Mouse (Mus musculus) liver, embryonic 16.5 days (tissue): ENCODE data around the gene Ddx49. TPM values are rescaled to one million over a fixed set of nuclear protein-coding genes. Genes with fewer than 3 reads are reported as not detected.

Experiments
- ATAC-seq: fragments of 200-750 bp; cut with Nextera tagmentation; 2 replicates; pipeline ENCODE4 v1.8.0; 2017; ENCODE audit warnings: low read depth, mild to moderate bottlenecking, moderate number of reproducible peaks, moderate library complexity
- H3K27ac ChIP-seq: fragments of 300-500 bp; sonication (generic); 2 replicates; pipeline ENCODE4 v1.5.1; 2014; ENCODE audit warnings: mild to moderate bottlenecking, low read length
- H3K27me3 ChIP-seq: fragments of 300-500 bp; sonication (generic); 2 replicates; pipeline ENCODE4 v1.6.1; 2014; ENCODE audit warnings: low read depth, low read length, mixed read lengths; ENCODE audit not compliant: control insufficient read depth, insufficient read depth
- H3K36me3 ChIP-seq: fragments of 300-500 bp; sonication (generic); 2 replicates; pipeline ENCODE4 v1.6.1; 2014; ENCODE audit warnings: mild to moderate bottlenecking; ENCODE audit not compliant: control insufficient read depth, insufficient read depth
- H3K4me1 ChIP-seq: fragments of 300-500 bp; sonication (generic); 2 replicates; pipeline ENCODE4 v1.6.1; 2014; ENCODE audit warnings: low read depth, low read length, mixed read lengths; ENCODE audit not compliant: control insufficient read depth
- H3K4me2 ChIP-seq: fragments of 300-500 bp; sonication (generic); 2 replicates; pipeline ENCODE4 v1.6.1; 2014; ENCODE audit warnings: low read depth, low read length, mixed read lengths
- H3K4me3 ChIP-seq: fragments of 300-500 bp; sonication (generic); 2 replicates; pipeline ENCODE4 v1.5.1; 2014; ENCODE audit warnings: low read depth, mild to moderate bottlenecking, low read length
- H3K9ac ChIP-seq: fragments of 300-500 bp; sonication (generic); 2 replicates; pipeline ENCODE4 v1.6.1; 2014; ENCODE audit warnings: low read depth, low read length
- H3K9me3 ChIP-seq: fragments of 300-500 bp; sonication (generic); replicated peaks from 2 replicates; pipeline ENCODE4 v1.6.1; 2016; ENCODE audit warnings: low read length; ENCODE audit not compliant: control insufficient read depth
- WGBS: fragments of 180-500 bp; shearing (Covaris S2); extraction: QIAGEN DNeasy Blood & Tissue Kit; methylation state at CpG from one replicate; pipeline ENCODE4 v1.1.7; 2014; ENCODE audit not compliant: insufficient replicate concordance; 5-methylcytosine and 5-hydroxymethylcytosine counted together
- polyA plus RNA-seq: library from polyadenylated mRNA; unstranded; fragments of >200 nt; fragmentation: Nextera tagmentation; extraction: Ambion mirVana; gene quantifications from 2 replicates; pipeline ENCODE4 v1.2.1, GENCODE M21; 2015

Ddx49 gene
- polyA plus RNA-seq, 1 experiment from 2014 or later = 21.1 TPM

- Histone ChIP-seq H3K27ac (peak overlapping the region; percentile 47), H3K4me1 (peaks cover 24% of the 10 kb centered on the region), H3K9me3 (no peaks in the 10 kb centered on the region), H3K27me3 (no peaks in the 10 kb centered on the region), H3K36me3 (peaks cover 26% of the 10 kb centered on the region), H3K9ac (no peak overlapping the region), H3K4me2 (no peak overlapping the region), H3K4me3 (no peak overlapping the region)
- ATAC-seq = peak; percentile 61
- 41% methylated on average over 5 of the region's 5 CpGs for WGBS
Observed at GRCm38 (mm10) chr8:70258600-70258999, 43.7 kb downstream of the Ddx49 start.

DNA sequence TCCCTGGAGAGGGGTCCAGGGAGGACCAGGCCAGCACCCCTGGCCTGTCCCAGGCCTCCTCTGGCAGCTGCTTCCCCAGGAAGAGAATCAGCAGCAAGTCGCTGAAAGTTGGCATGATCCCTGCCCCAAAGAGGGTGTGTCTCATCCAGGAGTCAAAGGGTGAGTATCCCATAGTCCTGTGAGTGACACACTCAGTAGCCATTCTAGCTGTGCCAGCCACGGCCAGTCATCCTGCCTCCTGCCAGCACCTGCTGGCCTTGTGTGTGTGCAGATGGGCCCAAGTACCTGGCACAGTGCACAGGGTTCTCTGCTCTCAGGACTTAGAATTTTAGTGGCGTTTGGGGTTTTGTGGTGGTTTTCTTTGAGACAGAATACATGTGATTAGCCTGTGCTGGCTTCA lies 44.8 kb downstream of the Ddx49 start:
- Histone ChIP-seq H3K27ac (no peak overlapping the region), H3K4me1 (peaks cover 24% of the 10 kb centered on the region), H3K9me3 (no peaks in the 10 kb centered on the region), H3K9ac (no peak overlapping the region), H3K36me3 (peaks cover 27% of the 10 kb centered on the region), H3K4me2 (no peak overlapping the region), H3K27me3 (no peaks in the 10 kb centered on the region), H3K4me3 (no peak overlapping the region)
- 77% methylated on average over 3 of the region's 3 CpGs for WGBS
- no peak for ATAC-seq

GRCm38 (mm10) chr8:70254628-70255027 lies 47.7 kb downstream of the Ddx49 start:
- ATAC-seq = no peak
- H3K9ac ChIP-seq = no peak overlapping the region
- no peak overlapping the region for H3K4me3 ChIP-seq
- H3K9me3 ChIP-seq = no peaks in the 10 kb centered on the region
- no peaks in the 10 kb centered on the region for H3K27me3 ChIP-seq
- WGBS = 74% methylated on average over 1 of the region's 1 CpGs
- H3K4me2 ChIP-seq = no peak overlapping the region
- no peak overlapping the region for H3K27ac ChIP-seq
- peaks cover 38% of the 10 kb centered on the region for H3K36me3 ChIP-seq
- H3K4me1 ChIP-seq = peaks cover 13% of the 10 kb centered on the region

DNA sequence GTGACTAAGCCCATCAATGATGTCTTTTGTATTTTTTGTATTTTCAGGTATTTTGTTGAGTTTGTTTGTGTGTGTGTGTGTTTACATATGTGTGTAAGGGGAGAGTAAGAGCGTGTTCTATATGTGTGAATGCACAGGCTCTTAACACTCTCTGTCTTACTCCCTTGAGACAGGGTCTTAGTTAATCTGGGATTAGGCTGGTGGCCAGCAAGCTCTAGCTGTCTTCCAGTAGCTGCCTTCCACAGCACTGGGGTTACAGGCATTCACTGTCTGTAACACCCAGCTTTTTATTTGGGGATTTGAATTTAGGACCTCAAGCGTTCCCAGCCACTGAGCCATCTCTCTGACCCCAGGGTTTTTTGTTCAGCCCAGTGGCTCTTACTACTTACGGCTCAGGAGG lies 54.4 kb downstream of the Ddx49 start:
- 82% methylated on average over 3 of the region's 3 CpGs for WGBS

DNA sequence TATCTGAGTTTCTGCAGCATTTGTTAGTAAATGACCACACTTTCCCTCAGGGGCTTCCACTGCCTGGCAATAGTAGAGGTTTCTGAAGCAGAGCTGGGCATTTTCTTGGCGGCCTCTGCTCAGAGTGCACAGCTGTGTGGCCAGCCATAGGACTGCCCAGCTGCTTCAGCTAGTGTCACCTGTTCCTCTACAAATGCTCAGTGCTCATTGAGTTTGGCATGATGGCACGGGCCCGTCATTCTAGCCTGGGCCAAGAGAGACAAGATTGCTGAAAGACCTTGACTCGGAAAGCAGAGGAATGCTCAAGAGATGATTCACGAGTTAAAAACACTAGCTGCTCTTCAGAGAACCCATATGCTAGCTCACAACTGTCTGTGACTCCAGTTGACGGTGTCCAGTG lies 55.7 kb downstream of the Ddx49 start:
- no peak for ATAC-seq
- WGBS = 84% methylated on average over 6 of the region's 6 CpGs
- Histone ChIP-seq H3K9me3 (no peaks in the 10 kb centered on the region), H3K4me1 (no peaks in the 10 kb centered on the region), H3K27ac (no peak overlapping the region), H3K4me3 (no peak overlapping the region), H3K36me3 (peaks cover 31% of the 10 kb centered on the region), H3K9ac (no peak overlapping the region), H3K4me2 (no peak overlapping the region), H3K27me3 (no peaks in the 10 kb centered on the region)

More for the DNA sequence above, 54.4 kb downstream of the Ddx49 start:
- no peaks in the 10 kb centered on the region for H3K9me3 ChIP-seq
- H3K4me3 ChIP-seq = no peak overlapping the region
- no peak overlapping the region for H3K9ac ChIP-seq
- H3K27ac ChIP-seq = no peak overlapping the region
- H3K4me2 ChIP-seq = no peak overlapping the region
- peaks cover 29% of the 10 kb centered on the region for H3K36me3 ChIP-seq
- H3K4me1 ChIP-seq = no peaks in the 10 kb centered on the region
- no peaks in the 10 kb centered on the region for H3K27me3 ChIP-seq
- ATAC-seq = no peak

Other genes with a start within 250 kb of the Ddx49 start
- 1.8 and 3.0 TPM in 2 replicates for gene Tm6sf2, start 229.6 kb downstream of the Ddx49 start, polyA plus RNA-seq
- gene Hapln4, start 219.0 kb downstream of the Ddx49 start, polyA plus RNA-seq = 0.04 TPM in 1 of 2 replicates, not detected in the other
- gene Ncan, start 181.6 kb downstream of the Ddx49 start, polyA plus RNA-seq = 0.04 TPM in 1 of 2 replicates, not detected in the other
- gene Nr2c2ap, start 171.2 kb downstream of the Ddx49 start, polyA plus RNA-seq = 12.6 and 13.2 TPM in 2 replicates
- 7.4 TPM in 2 replicates for gene Rfxank, start 163.3 kb downstream of the Ddx49 start, polyA plus RNA-seq
- 21.4 and 23.4 TPM in 2 replicates for gene Borcs8, start 163.0 kb downstream of the Ddx49 start, polyA plus RNA-seq
- gene Mef2b, start 162.8 kb downstream of the Ddx49 start, polyA plus RNA-seq = not detected in 2 replicates
- gene Tmem161a, start 130.1 kb downstream of the Ddx49 start, polyA plus RNA-seq = 26.8 and 28.4 TPM in 2 replicates
- gene Slc25a42, start 90.2 kb downstream of the Ddx49 start, polyA plus RNA-seq = 8.4 and 12.0 TPM in 2 replicates
- gene Sugp2, start 68.3 kb downstream of the Ddx49 start, polyA plus RNA-seq = 10.8 and 11.9 TPM in 2 replicates
- 12.1 and 12.7 TPM in 2 replicates for gene Armc6, start 68.0 kb downstream of the Ddx49 start, polyA plus RNA-seq
- 3.7 and 4.7 TPM in 2 replicates for gene Homer3, start 19.7 kb downstream of the Ddx49 start, polyA plus RNA-seq
- gene Cope, start within 50 bp of the Ddx49 start, polyA plus RNA-seq = 195 and 209 TPM in 2 replicates
- 0.05 and 0.24 TPM in 2 replicates for gene Cers1, start 13.3 kb upstream of the Ddx49 start, polyA plus RNA-seq
- gene Gdf1, start 27.3 kb upstream of the Ddx49 start, polyA plus RNA-seq = 0.18 and 0.34 TPM in 2 replicates
- gene Upf1, start 50.8 kb upstream of the Ddx49 start, polyA plus RNA-seq = 5.5 and 5.6 TPM in 2 replicates
- 1.3 and 1.6 TPM in 2 replicates for gene Comp, start 71.1 kb upstream of the Ddx49 start, polyA plus RNA-seq
- 3.4 and 3.9 TPM in 2 replicates for gene Crtc1, start 137.1 kb upstream of the Ddx49 start, polyA plus RNA-seq
- 5.6 and 7.1 TPM in 2 replicates for gene Klhl26, start 174.5 kb upstream of the Ddx49 start, polyA plus RNA-seq
- gene Tmem59l, start 184.9 kb upstream of the Ddx49 start, polyA plus RNA-seq = not detected in 2 replicates
- gene Crlf1, start 190.7 kb upstream of the Ddx49 start, polyA plus RNA-seq = 0.83 and 1.3 TPM in 2 replicates
- 53.7 and 55.6 TPM in 2 replicates for gene Rex1bd, start 204.3 kb upstream of the Ddx49 start, polyA plus RNA-seq
- gene Uba52, start 208.3 kb upstream of the Ddx49 start, polyA plus RNA-seq = 490 and 558 TPM in 2 replicates
- 155 and 158 TPM in 2 replicates for gene Fkbp8, start 225.2 kb upstream of the Ddx49 start, polyA plus RNA-seq
- gene Kxd1, start 225.5 kb upstream of the Ddx49 start, polyA plus RNA-seq = 27.6 and 29.0 TPM in 2 replicates
- gene Ell, start 237.0 kb upstream of the Ddx49 start, polyA plus RNA-seq = 12.9 and 16.8 TPM in 2 replicates